Mouse (Mus musculus) limb, embryonic 11.5 days (tissue): ENCODE results near the gene Sorbs2. TPM values are rescaled to one million over a fixed set of nuclear protein-coding genes. Genes with fewer than 3 reads are reported as not detected.
A peak's percentile ranks its signal among the peaks of the same experiment; 100 is the strongest.

ENCODE experiments used
- ATAC-seq: fragments of 200-750 bp; cut with Nextera tagmentation; 2 replicates; pipeline ENCODE4 v1.8.0; 2017; ENCODE audit warnings: low read depth; ENCODE audit not compliant: insufficient number of reproducible peaks, low FRiP score, low TSS enrichment
- DNase-seq: peaks from one replicate; pipeline ENCODE4 v3.0.0-alpha.2; 2015; ENCODE audit warnings: low spot score
- H3K27ac ChIP-seq: fragments of 300-500 bp; sonication (generic); replicated peaks from 2 replicates; pipeline ENCODE4 v1.5.1; 2014; ENCODE audit warnings: low read depth, mild to moderate bottlenecking, low read length
- H3K27me3 ChIP-seq: fragments of 300-500 bp; sonication (generic); 2 replicates; pipeline ENCODE4 v1.6.1; 2014; ENCODE audit warnings: mild to moderate bottlenecking, low read length, mixed read lengths; ENCODE audit not compliant: control insufficient read depth, insufficient read depth
- H3K36me3 ChIP-seq: fragments of 300-500 bp; sonication (generic); 2 replicates; pipeline ENCODE4 v1.6.1; 2014; ENCODE audit warnings: mild to moderate bottlenecking, low read length, moderate library complexity, mixed read lengths; ENCODE audit not compliant: control insufficient read depth, insufficient read depth
- H3K4me1 ChIP-seq: fragments of 300-500 bp; sonication (generic); 2 replicates; pipeline ENCODE4 v1.6.1; 2014; ENCODE audit warnings: low read length, mixed read lengths; ENCODE audit not compliant: control insufficient read depth, insufficient read depth
- H3K4me2 ChIP-seq: fragments of 300-500 bp; sonication (generic); 2 replicates; pipeline ENCODE4 v1.6.1; 2014; ENCODE audit warnings: low read depth, mild to moderate bottlenecking, moderate library complexity; ENCODE audit not compliant: severe bottlenecking
- H3K4me3 ChIP-seq: fragments of 300-500 bp; sonication (generic); 2 replicates; pipeline ENCODE4 v1.5.1; 2014; ENCODE audit warnings: low read depth, low read length
- H3K9ac ChIP-seq: fragments of 300-500 bp; sonication (generic); 2 replicates; pipeline ENCODE4 v1.6.1; 2014; ENCODE audit warnings: mild to moderate bottlenecking, low read length
- H3K9me3 ChIP-seq: fragments of 300-500 bp; sonication (generic); 2 replicates; pipeline ENCODE4 v1.6.1; 2016; ENCODE audit warnings: low read length; ENCODE audit not compliant: control insufficient read depth
- WGBS: fragments of 180-500 bp; shearing (Covaris S2); extraction: QIAGEN DNeasy Blood & Tissue Kit; methylation state at CpG from one replicate; pipeline ENCODE4 v1.1.7; 2014; 5-methylcytosine and 5-hydroxymethylcytosine counted together
- polyA plus RNA-seq: library from polyadenylated mRNA; unstranded; fragments of >200 nt; fragmentation: Nextera tagmentation; extraction: Ambion mirVana; gene quantifications from 2 replicates; pipeline ENCODE4 v1.2.1, GENCODE M21; 2014

Sorbs2 gene
- polyA plus RNA-seq, 1 experiment from 2014 or later, result 26.1 TPM

DNA sequence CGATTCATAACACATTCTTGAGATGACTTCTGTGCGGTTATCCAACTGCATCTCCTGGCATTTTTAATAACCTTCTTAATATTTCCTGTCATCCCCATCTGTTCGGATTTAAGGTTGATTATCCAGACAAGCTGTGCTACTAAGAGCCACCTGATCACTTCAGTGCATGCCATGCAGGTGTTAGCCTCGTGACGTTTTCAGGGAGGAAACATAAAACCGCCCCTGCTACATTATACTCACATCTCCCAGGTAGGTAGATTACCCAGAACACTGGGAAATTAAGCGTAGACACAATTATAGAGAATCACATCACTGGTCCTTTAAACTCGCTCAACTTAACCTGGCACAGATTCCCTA is 333 bp upstream of the Sorbs2 start:
- H3K4me3 ChIP-seq, result no peak overlapping the region
- no peaks in the 10 kb centered on the region for H3K9me3 ChIP-seq
- no peaks in the 10 kb centered on the region for H3K27me3 ChIP-seq
- H3K27ac ChIP-seq, result no peak overlapping the region
- ATAC-seq (peak; percentile 31; the same call in 1 of the 2 replicates), DNase-seq (no peak)
- H3K9ac ChIP-seq, result no peak overlapping the region
- WGBS, result 58% methylated on average over 8 of the region's 8 CpGs
- no peaks in the 10 kb centered on the region for H3K36me3 ChIP-seq
- no peaks in the 10 kb centered on the region; the same call in 1 of the 2 replicates for H3K4me1 ChIP-seq
- H3K4me2 ChIP-seq, result peak overlapping the region; percentile 33

DNA sequence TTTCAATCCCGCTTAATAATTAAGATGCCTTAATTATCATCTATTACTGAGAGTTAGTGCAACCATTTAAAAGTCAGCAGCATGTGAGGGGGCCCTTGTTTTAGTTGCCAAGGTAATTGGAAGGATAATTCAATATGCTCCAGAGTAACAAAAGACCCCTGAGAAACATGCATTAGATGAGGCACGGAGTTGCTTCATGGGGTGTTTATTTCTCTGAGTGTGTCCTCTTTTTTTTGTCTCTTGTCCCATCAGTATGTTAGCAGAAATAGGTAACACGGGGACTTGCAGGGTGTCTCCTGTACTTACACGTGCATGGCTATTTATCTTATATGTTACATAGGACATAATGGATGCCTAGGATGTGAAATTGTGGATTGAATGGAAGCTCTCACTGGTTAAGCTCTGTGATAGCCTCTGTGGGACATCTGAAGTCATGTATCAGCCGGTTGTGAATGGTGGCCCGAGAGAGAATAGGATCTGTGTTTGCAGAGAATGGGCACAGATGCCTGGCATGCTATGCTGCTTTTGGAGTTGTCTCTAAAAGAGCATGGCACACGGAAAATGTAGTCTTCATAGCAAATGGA is 1.0 kb downstream of the Sorbs2 start:
- H3K27me3 ChIP-seq, result no peaks in the 10 kb centered on the region
- no peak overlapping the region for H3K4me2 ChIP-seq
- no peak overlapping the region for H3K4me3 ChIP-seq
- DNase-seq (no peak), ATAC-seq (no peak)
- H3K27ac ChIP-seq, result no peak overlapping the region
- H3K9me3 ChIP-seq, result no peaks in the 10 kb centered on the region
- H3K9ac ChIP-seq, result no peak overlapping the region
- no peaks in the 10 kb centered on the region for H3K36me3 ChIP-seq
- 85% methylated on average over 7 of the region's 7 CpGs for WGBS
- no peaks in the 10 kb centered on the region; the same call in 1 of the 2 replicates for H3K4me1 ChIP-seq

DNA sequence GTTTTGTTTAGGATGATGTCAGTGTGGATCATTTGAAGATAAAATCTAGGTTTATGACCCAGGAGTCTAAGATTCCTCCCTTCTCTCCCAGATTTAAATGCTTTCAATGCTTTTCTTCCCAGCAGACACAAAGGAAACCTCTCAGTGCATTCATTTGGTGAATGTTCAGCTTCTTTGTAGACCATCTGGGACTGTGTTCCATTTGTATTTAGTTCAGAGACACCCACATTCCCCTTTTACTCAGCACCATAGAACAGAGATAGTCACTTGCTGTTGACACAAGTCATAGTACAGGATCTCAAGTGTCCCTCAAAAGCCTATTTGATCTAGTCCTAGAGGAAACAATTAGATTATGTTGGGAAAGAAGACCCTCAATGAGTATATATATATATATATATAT is 4.8 kb downstream of the Sorbs2 start:
- no peak overlapping the region for H3K4me2 ChIP-seq
- no peaks in the 10 kb centered on the region for H3K27me3 ChIP-seq

DNA sequence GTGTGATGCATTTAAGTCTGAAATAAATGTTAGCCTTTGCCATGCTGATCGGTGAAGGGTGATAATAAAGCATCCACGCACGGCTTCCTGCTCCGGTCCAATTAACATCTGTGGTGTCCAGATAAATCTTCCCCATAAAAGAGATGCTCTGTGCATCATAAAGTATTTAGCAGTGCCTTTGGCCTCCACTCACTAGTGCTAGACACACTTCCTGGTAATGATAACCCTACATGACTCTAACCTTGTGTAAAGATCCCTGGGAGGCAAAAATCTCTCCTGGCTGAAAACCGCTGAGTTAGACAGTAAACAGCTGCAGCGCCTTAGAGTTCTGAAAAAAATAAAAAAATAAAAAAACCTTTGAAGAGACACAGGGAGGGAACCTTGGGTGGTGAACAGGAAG is 14.0 kb downstream of the Sorbs2 start:
- no peak for DNase-seq
- Histone ChIP-seq H3K9ac (no peak overlapping the region), H3K4me1 (no peaks in the 10 kb centered on the region), H3K4me3 (no peak overlapping the region), H3K27me3 (no peaks in the 10 kb centered on the region), H3K36me3 (no peaks in the 10 kb centered on the region), H3K27ac (no peak overlapping the region), H3K9me3 (no peaks in the 10 kb centered on the region), H3K4me2 (no peak overlapping the region)
- no peak for ATAC-seq
- 61% methylated on average over 6 of the region's 6 CpGs for WGBS

More for the DNA sequence above, 4.8 kb downstream of the Sorbs2 start:
- no peaks in the 10 kb centered on the region for H3K9me3 ChIP-seq
- H3K4me3 ChIP-seq, result no peak overlapping the region
- no peaks in the 10 kb centered on the region; the same call in 1 of the 2 replicates for H3K4me1 ChIP-seq
- no peaks in the 10 kb centered on the region for H3K36me3 ChIP-seq
- ATAC-seq (no peak), DNase-seq (no peak)
- H3K9ac ChIP-seq, result no peak overlapping the region
- H3K27ac ChIP-seq, result no peak overlapping the region

DNA sequence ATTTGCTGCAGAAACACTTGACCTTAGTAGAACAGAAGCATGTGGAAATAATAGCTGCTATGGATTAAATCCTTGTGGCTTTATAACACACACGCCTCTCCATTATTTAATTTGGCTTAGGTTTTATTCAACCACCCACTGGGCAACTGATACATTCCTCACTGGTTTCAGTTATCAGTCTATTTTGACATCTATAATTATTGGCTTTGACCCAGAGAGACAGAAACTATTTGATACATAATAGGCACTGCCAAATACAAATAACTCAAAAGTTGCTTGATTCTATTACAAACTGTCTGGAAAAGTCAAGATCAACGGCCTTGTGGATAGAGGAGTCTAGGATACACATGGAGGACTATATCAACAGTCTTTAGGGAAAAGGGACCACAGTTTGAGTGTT is 20.1 kb downstream of the Sorbs2 start:
- Histone ChIP-seq H3K27ac (no peak overlapping the region), H3K27me3 (no peaks in the 10 kb centered on the region), H3K36me3 (no peaks in the 10 kb centered on the region), H3K4me2 (no peak overlapping the region), H3K4me3 (no peak overlapping the region), H3K9me3 (no peaks in the 10 kb centered on the region), H3K4me1 (no peaks in the 10 kb centered on the region), H3K9ac (no peak overlapping the region)
- no peak for DNase-seq
- 80% methylated on average over 2 of the region's 2 CpGs for WGBS
- no peak for ATAC-seq

DNA sequence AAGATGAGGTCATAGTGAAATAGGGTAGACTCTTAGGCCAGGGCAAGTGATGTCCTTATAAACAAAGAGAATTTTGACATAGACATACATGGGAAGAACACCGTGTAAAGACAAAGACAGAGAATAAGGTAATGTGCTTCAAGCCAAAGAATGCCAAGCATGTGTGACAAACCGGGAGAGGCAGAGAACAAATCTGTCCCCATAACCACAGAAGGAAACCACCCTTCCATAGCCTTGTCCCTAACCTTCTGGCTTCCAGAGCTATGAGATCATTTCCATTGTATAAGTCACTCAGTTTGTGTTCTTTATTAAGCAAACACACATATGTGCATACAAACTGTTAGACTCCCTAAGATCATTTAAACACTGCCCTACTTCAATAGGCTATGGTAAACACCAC is 21.3 kb downstream of the Sorbs2 start:
- no peak overlapping the region for H3K9ac ChIP-seq
- no peaks in the 10 kb centered on the region for H3K36me3 ChIP-seq
- H3K27me3 ChIP-seq, result no peaks in the 10 kb centered on the region
- H3K27ac ChIP-seq, result no peak overlapping the region
- no peaks in the 10 kb centered on the region for H3K4me1 ChIP-seq
- no peak for DNase-seq
- 85% methylated on average over 2 of the region's 2 CpGs for WGBS
- H3K4me2 ChIP-seq, result no peak overlapping the region
- H3K4me3 ChIP-seq, result no peak overlapping the region
- no peak for ATAC-seq
- no peaks in the 10 kb centered on the region for H3K9me3 ChIP-seq

DNA sequence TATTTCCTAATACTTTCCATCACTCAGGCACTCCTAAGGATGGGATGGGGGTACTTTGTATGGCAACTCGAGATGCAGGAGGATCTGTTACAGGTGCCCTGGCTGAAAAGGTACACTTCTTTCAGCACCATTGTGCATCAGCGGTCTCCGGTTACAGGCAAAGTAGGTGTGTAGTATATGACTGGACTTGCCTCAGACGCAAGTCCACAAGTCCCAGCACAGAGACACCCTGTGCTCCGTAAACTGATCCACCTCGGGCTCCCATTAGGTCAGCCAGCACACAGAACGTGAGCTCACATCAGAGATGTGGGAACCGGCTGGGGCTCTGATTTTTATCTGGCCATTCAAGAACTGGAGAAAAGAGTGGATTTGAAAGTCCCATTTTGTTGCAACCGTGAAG is 29.0 kb downstream of the Sorbs2 start:
- no peak for DNase-seq
- H3K9ac ChIP-seq, result no peak overlapping the region
- no peak for ATAC-seq
- H3K4me1 ChIP-seq, result no peaks in the 10 kb centered on the region
- H3K27ac ChIP-seq, result no peak overlapping the region
- no peak overlapping the region for H3K4me2 ChIP-seq
- H3K27me3 ChIP-seq, result no peaks in the 10 kb centered on the region
- H3K4me3 ChIP-seq, result no peak overlapping the region
- WGBS, result 78% methylated on average over 9 of the region's 9 CpGs
- no peaks in the 10 kb centered on the region for H3K9me3 ChIP-seq
- no peaks in the 10 kb centered on the region for H3K36me3 ChIP-seq

DNA sequence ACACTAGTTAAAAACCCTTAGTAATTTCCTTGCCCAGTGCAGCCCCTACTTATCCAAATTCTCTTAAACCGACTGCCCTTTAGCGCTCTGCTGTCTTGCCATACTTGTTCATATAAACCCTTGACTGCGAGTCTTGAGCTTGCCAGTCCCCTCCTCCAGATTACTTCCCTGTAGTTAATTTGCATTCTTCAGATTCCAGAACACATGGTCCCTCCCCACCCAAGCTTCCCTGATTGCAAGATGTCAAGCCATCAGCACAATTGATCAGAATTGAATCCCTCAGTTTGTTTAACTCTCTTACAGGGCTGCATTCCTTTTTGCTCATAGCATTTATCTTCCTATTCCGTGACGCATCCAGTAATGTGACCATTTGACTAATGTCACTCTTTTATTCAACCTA is 32.9 kb downstream of the Sorbs2 start:
- no peak for DNase-seq
- Histone ChIP-seq H3K9me3 (no peaks in the 10 kb centered on the region), H3K4me1 (no peaks in the 10 kb centered on the region), H3K27me3 (no peaks in the 10 kb centered on the region), H3K27ac (no peak overlapping the region), H3K4me3 (no peak overlapping the region), H3K4me2 (no peak overlapping the region), H3K36me3 (no peaks in the 10 kb centered on the region), H3K9ac (no peak overlapping the region)
- WGBS, result 55% methylated on average over 5 of the region's 5 CpGs
- ATAC-seq, result no peak

DNA sequence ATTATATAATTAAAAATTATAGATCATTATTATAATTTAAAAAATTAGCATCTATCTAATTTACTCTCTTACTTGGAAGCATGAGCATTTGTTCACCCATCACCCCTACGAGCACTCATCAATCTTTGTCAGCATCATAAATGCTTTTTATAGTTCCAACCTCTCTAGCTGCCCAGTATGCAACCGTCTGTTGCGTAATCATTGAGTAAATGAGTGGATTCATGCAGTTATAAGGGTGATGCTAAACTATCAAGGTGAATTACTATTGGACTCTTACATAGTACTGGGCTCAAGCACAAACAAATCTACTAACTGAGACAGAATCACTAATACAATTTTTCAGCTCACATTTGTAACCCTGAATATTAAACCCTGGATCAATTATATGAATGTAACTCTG is 44.6 kb downstream of the Sorbs2 start:
- DNase-seq, result no peak
- no peak for ATAC-seq
- 87% methylated on average over 3 of the region's 3 CpGs for WGBS

More for the DNA sequence above, 44.6 kb downstream of the Sorbs2 start:
- Histone ChIP-seq H3K9ac (no peak overlapping the region), H3K27me3 (no peaks in the 10 kb centered on the region), H3K36me3 (no peaks in the 10 kb centered on the region), H3K9me3 (no peaks in the 10 kb centered on the region), H3K27ac (no peak overlapping the region), H3K4me2 (no peak overlapping the region), H3K4me1 (no peaks in the 10 kb centered on the region), H3K4me3 (no peak overlapping the region)
